Mouse (Mus musculus) embryonic facial prominence, embryonic 11.5 days (tissue): Measurements from ENCODE around the gene Hmgb1. TPM values are rescaled to one million over a fixed set of nuclear protein-coding genes. Genes with fewer than 3 reads are reported as not detected.

Source experiments
- ATAC-seq: fragments of 200-750 bp; cut with Nextera tagmentation; replicated peaks from 2 replicates; pipeline ENCODE4 v1.8.0; 2017; ENCODE audit warnings: low read depth; ENCODE audit not compliant: insufficient number of reproducible peaks, low FRiP score, low TSS enrichment
- DNase-seq: peaks from one replicate; pipeline ENCODE4 v3.0.0-alpha.2; 2015; ENCODE audit warnings: low spot score
- H3K27ac ChIP-seq: fragments of 300-500 bp; sonication (generic); replicated peaks from 2 replicates; pipeline ENCODE4 v1.5.1; 2014; ENCODE audit warnings: mild to moderate bottlenecking, low read depth, low read length, control low read depth
- H3K27me3 ChIP-seq: fragments of 300-500 bp; sonication (generic); 2 replicates; pipeline ENCODE4 v1.6.1; 2014; ENCODE audit warnings: mild to moderate bottlenecking, low read length, moderate library complexity, mixed read lengths; ENCODE audit not compliant: control insufficient read depth, insufficient read depth
- H3K36me3 ChIP-seq: fragments of 300-500 bp; sonication (generic); replicated peaks from 2 replicates; pipeline ENCODE4 v1.6.1; 2014; ENCODE audit warnings: low read depth, mild to moderate bottlenecking, low read length, moderate library complexity, mixed read lengths; ENCODE audit not compliant: control insufficient read depth, insufficient read depth
- H3K4me1 ChIP-seq: fragments of 300-500 bp; sonication (generic); 2 replicates; pipeline ENCODE4 v1.6.1; 2014; ENCODE audit warnings: low read length, mixed read lengths; ENCODE audit not compliant: control insufficient read depth, insufficient read depth
- H3K4me2 ChIP-seq: fragments of 300-500 bp; sonication (generic); 2 replicates; pipeline ENCODE4 v1.6.1; 2014; ENCODE audit warnings: low read depth, mild to moderate bottlenecking, control low read depth, low read length, moderate library complexity
- H3K4me3 ChIP-seq: fragments of 300-500 bp; sonication (generic); 2 replicates; pipeline ENCODE4 v1.5.1; 2014; ENCODE audit warnings: low read depth, low read length, control low read depth
- H3K9ac ChIP-seq: fragments of 300-500 bp; sonication (generic); replicated peaks from 2 replicates; pipeline ENCODE4 v1.6.1; 2014; ENCODE audit warnings: mild to moderate bottlenecking, control low read depth, low read length
- H3K9me3 ChIP-seq: fragments of 300-500 bp; sonication (generic); replicated peaks from 2 replicates; pipeline ENCODE4 v1.6.1; 2016; ENCODE audit warnings: mild to moderate bottlenecking, low read length, inconsistent platforms, mixed read lengths; ENCODE audit not compliant: control insufficient read depth
- WGBS: fragments of 180-500 bp; shearing (Covaris S2); extraction: QIAGEN DNeasy Blood & Tissue Kit; methylation state at CpG from one replicate; pipeline ENCODE4 v1.1.7; 2014; 5-methylcytosine and 5-hydroxymethylcytosine counted together
- polyA plus RNA-seq: library from polyadenylated mRNA; unstranded; fragments of >200 nt; fragmentation: Nextera tagmentation; extraction: Ambion mirVana; gene quantifications from 2 replicates; pipeline ENCODE4 v1.2.1, GENCODE M21; 2014

Hmgb1 gene
- polyA plus RNA-seq, 1 experiment from 2014 or later, result 2,281 TPM

DNA sequence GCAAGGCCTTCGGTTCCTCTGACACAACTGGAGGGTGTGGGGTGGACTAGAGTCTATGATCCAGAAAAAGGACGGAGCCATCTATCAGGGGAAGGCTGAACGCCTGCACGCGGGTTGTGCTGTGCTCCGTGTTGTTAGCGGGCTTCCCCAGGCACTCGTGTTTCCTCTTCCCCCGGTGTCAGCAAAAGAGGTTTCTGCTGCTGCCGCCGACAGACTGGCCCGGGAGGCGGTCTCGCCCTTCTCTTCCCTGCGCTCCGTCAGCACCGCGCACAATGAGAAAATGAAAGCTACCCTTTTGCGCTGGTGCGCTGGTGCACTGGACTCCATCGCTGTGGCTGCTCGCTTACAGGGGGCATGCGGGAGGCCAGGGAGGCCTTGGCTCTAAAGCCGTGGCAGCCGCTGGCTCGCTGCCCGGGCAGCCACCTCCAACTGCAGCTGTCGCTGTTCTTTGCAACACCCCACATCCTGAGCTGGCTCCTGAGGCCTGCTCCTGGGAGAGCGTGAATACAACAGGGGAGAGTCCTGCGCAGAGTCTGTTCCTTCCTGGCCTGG lies 153.0 kb downstream of the Hmgb1 start:
- no peaks in the 10 kb centered on the region for H3K27me3 ChIP-seq
- ATAC-seq (peak; percentile 57), DNase-seq (peak; percentile 56)
- H3K9me3 ChIP-seq, result no peaks in the 10 kb centered on the region
- H3K27ac ChIP-seq, result peak overlapping the region; percentile 66
- H3K4me3 ChIP-seq, result peak overlapping the region; percentile 25
- no peaks in the 10 kb centered on the region for H3K4me1 ChIP-seq
- peak overlapping the region; percentile 55 for H3K9ac ChIP-seq
- peak overlapping the region; percentile 35 for H3K4me2 ChIP-seq
- WGBS, result 4% methylated on average over 29 of the region's 30 CpGs
- no peaks in the 10 kb centered on the region for H3K36me3 ChIP-seq

DNA sequence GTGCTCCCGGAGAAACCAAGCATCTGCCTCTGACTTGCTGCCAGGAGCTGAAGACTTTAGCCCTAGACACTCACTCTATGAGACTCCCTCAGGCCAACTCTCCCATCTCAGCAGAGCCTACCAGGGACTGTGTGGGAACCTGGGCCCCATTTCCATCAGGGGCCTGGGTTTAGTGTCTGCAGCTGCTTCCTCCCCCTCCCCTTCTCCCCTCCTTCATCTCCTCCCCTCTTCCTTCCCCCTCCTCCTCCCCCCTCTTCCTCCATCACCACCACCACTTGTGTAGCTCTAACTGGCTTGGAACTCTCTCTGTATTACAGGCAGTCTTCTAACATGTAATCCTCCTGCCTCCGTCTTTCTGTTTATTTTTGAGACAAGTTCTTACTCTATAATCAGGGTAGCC lies 154.2 kb downstream of the Hmgb1 start:
- no peak overlapping the region for H3K9ac ChIP-seq
- H3K4me1 ChIP-seq, result no peaks in the 10 kb centered on the region
- H3K27ac ChIP-seq, result no peak overlapping the region
- H3K9me3 ChIP-seq, result no peaks in the 10 kb centered on the region
- no peaks in the 10 kb centered on the region for H3K27me3 ChIP-seq
- H3K36me3 ChIP-seq, result no peaks in the 10 kb centered on the region
- no peak overlapping the region for H3K4me3 ChIP-seq
- 0 out of 2 replicates have a peak, but pooled peaks have one; percentile 31 for ATAC-seq
- H3K4me2 ChIP-seq, result no peak overlapping the region
- WGBS, result 48% methylated on average over 2 of the region's 2 CpGs
- DNase-seq, result no peak

- ATAC-seq (no peak), DNase-seq (no peak)
- no peaks in the 10 kb centered on the region for H3K27me3 ChIP-seq
- no peak overlapping the region for H3K4me3 ChIP-seq
- no peaks in the 10 kb centered on the region for H3K9me3 ChIP-seq
- no peak overlapping the region for H3K9ac ChIP-seq
- H3K4me2 ChIP-seq, result no peak overlapping the region
- 68% methylated on average over 5 of the region's 5 CpGs for WGBS
- H3K27ac ChIP-seq, result no peak overlapping the region
- H3K36me3 ChIP-seq, result no peaks in the 10 kb centered on the region
- H3K4me1 ChIP-seq, result no peaks in the 10 kb centered on the region
Measured at GRCm38 (mm10) chr5:149028394-149028793, 155.9 kb downstream of the Hmgb1 start.

DNA sequence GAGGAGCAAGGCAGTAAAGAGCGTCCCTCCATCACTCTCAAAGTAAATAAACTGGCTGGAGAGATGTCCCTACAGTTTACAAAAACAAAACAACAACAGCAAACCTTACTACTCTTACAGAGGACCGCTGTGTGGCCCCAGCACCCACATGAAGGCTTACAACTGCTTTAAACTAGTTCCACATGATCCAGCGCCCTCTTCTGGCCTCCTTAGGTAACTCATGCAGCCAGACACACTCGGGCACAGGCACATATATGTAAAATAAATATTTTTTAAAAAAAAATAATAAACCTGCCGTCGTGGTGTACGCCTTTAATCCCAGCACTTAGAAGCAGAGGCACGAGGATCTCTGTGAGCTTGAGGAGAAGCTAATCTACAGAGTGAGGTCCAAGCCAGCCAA lies 156.9 kb downstream of the Hmgb1 start:
- Histone ChIP-seq H3K9ac (no peak overlapping the region), H3K36me3 (no peaks in the 10 kb centered on the region), H3K4me3 (no peak overlapping the region), H3K4me2 (no peak overlapping the region), H3K4me1 (no peaks in the 10 kb centered on the region), H3K27ac (no peak overlapping the region), H3K9me3 (no peaks in the 10 kb centered on the region), H3K27me3 (no peaks in the 10 kb centered on the region)
- WGBS, result 77% methylated on average over 8 of the region's 8 CpGs
- no peak for DNase-seq
- no peak for ATAC-seq

DNA sequence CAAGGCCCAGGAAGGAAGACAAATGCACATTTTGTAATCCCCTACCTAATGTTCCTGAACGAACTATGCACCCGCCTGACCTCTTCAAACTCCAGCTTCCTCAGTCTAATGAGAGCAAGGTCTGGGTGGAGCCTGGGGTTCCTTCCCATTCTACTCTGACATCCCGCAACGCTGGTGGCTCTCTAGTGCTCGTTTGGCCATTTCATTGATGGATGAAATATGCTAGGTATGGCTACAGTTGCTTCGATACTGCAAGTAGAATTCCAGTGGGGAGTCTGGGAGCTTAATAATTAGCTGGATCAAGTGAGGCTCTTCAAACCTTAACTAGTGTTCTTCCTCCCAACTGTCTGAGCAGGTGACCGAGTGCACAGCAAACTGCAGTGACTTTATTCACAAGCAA lies 163.2 kb downstream of the Hmgb1 start:
- WGBS, result 56% methylated on average over 7 of the region's 7 CpGs
- ATAC-seq, result no peak
- no peak overlapping the region for H3K4me2 ChIP-seq

DNA sequence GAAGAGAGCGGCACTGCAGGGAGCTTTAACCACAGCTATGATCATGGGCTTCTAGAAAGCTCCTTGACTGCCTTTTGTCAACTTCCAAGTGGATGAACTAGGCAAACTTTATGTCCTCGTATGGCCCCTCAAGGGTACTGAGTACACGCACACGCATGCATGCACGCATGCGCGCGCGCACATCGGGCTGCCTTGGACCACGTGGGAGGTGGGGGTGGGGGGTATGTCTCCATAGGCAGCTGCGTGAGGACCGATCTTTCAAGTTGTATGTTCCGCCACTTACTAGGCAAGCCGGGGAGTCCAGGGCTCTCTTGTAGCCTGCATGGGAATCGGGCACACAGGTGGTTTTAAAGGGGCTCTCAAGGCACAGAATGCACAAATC lies 163.6 kb downstream of the Hmgb1 start:
- no peaks in the 10 kb centered on the region for H3K4me1 ChIP-seq
- no peaks in the 10 kb centered on the region for H3K27me3 ChIP-seq
- DNase-seq, result no peak
- H3K36me3 ChIP-seq, result no peaks in the 10 kb centered on the region
- H3K4me3 ChIP-seq, result no peak overlapping the region
- H3K4me2 ChIP-seq, result no peak overlapping the region; the same call in 1 of the 2 replicates
- 62% methylated on average over 16 of the region's 16 CpGs for WGBS
- no peaks in the 10 kb centered on the region for H3K9me3 ChIP-seq
- H3K9ac ChIP-seq, result no peak overlapping the region
- ATAC-seq, result no peak
- no peak overlapping the region for H3K27ac ChIP-seq

More for the DNA sequence above, 163.2 kb downstream of the Hmgb1 start:
- H3K9ac ChIP-seq, result no peak overlapping the region
- no peaks in the 10 kb centered on the region for H3K36me3 ChIP-seq
- no peaks in the 10 kb centered on the region for H3K27me3 ChIP-seq
- H3K4me1 ChIP-seq, result no peaks in the 10 kb centered on the region
- no peaks in the 10 kb centered on the region for H3K9me3 ChIP-seq
- H3K27ac ChIP-seq, result no peak overlapping the region
- H3K4me3 ChIP-seq, result no peak overlapping the region
- no peak for DNase-seq

DNA sequence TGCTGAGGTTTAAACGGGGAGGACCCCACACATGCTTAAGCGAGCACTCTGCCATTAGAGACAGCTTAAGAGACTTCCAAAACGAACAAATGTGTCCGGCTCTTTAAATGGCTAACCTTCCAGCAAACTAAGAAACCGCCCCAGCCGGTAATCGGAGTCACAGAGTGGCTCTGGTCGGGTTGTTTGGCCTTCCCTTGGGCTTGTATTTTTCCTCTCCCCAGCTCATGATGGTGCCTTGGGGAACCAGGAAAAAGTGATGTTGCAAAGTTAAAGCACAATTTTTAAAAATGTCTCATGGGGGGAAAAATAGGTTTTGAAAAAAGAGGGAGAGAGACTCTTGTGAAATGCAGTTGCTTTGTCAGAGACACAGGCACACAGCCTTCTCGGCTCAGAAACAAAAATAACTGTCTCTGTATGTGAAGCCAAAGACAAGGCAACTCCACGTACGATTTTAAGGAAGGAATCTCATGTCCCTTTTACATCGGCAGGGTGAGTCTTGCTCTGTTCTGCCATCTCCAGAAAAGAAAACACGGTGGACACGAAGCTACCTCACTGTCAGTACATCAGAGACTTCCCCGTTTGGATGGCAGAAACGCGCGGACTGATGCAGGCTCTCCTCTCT lies 164.1 kb downstream of the Hmgb1 start:
- Histone ChIP-seq H3K27ac (no peak overlapping the region), H3K4me2 (no peak overlapping the region; the same call in 1 of the 2 replicates), H3K9ac (0 out of 2 replicates have a peak overlapping the region, but pooled peaks have one; percentile 10), H3K27me3 (no peaks in the 10 kb centered on the region), H3K4me3 (no peak overlapping the region), H3K36me3 (no peaks in the 10 kb centered on the region), H3K9me3 (no peaks in the 10 kb centered on the region), H3K4me1 (no peaks in the 10 kb centered on the region)
- DNase-seq (no peak), ATAC-seq (no peak)
- WGBS, result 49% methylated on average over 18 of the region's 18 CpGs

DNA sequence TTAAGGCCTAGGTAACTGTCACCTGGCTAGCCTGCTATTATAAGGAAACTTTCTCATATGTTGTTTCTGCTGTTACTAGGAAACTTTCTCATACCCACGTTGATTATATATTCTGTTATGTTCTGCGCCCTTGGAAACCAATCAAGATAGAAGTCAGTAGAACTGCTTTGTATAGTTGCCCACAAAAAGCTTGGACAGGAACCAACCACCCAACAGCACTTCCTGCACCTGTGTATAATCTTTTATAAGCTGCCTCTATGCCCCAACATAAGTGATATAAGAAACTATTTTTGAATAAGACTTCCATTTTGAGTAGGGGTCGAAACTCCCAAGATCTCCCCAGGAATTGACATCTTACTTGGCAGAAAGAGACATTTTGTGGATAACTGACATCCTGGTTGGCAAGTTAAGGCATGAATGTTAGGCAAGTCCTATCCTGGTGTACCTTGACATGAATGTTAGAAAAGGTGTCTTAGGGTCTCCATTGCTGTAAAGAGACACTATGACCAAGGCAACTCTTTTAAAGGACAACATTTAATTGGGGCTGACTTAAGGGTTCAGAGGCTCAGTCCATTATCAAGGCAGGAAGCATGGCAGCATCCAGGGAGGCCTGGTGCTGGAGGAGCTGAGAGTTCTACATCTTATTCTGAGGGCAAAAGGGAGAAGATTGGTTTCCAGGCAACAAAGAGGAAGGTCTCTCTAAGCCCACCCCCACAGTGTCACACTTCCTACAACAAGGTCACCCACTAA lies 166.4 kb downstream of the Hmgb1 start:
- Histone ChIP-seq H3K27ac (no peak overlapping the region), H3K27me3 (no peaks in the 10 kb centered on the region), H3K9me3 (no peaks in the 10 kb centered on the region), H3K9ac (no peak overlapping the region), H3K36me3 (no peaks in the 10 kb centered on the region), H3K4me2 (no peak overlapping the region), H3K4me3 (no peak overlapping the region), H3K4me1 (no peaks in the 10 kb centered on the region)
- 86% methylated on average over 3 of the region's 3 CpGs for WGBS
- ATAC-seq, result no peak
- no peak for DNase-seq
